Mouse (Mus musculus) heart, postnatal 0 days (tissue): ENCODE measurements around the gene Mdm1. TPM values are rescaled to one million over a fixed set of nuclear protein-coding genes. Genes with fewer than 3 reads are reported as not detected.

Experiments
- ATAC-seq: fragments of 200-750 bp; cut with Nextera tagmentation; 2 replicates; pipeline ENCODE4 v1.8.0; 2017; ENCODE audit warnings: low read depth, moderate number of reproducible peaks, moderate library complexity; ENCODE audit not compliant: insufficient read depth
- DNase-seq: peaks from one replicate; pipeline ENCODE4 v3.0.0-alpha.2; 2016; ENCODE audit warnings: low spot score
- H3K27ac ChIP-seq: fragments of 300-500 bp; sonication (generic); 2 replicates; pipeline ENCODE4 v1.5.1; 2014; ENCODE audit warnings: low read depth, mild to moderate bottlenecking
- H3K27me3 ChIP-seq: fragments of 300-500 bp; sonication (generic); 2 replicates; pipeline ENCODE4 v1.6.1; 2014; ENCODE audit warnings: low read length, mixed read lengths; ENCODE audit not compliant: control insufficient read depth, insufficient read depth
- H3K36me3 ChIP-seq: fragments of 300-500 bp; sonication (generic); replicated peaks from 2 replicates; pipeline ENCODE4 v1.6.1; 2014; ENCODE audit warnings: low read length, mixed read lengths; ENCODE audit not compliant: control insufficient read depth, insufficient read depth
- H3K4me1 ChIP-seq: fragments of 300-500 bp; sonication (generic); 2 replicates; pipeline ENCODE4 v1.6.1; 2014; ENCODE audit warnings: antibody characterized with exemption; ENCODE audit not compliant: control insufficient read depth, insufficient read depth
- H3K4me2 ChIP-seq: fragments of 300-500 bp; sonication (generic); 2 replicates; pipeline ENCODE4 v1.6.1; 2014; ENCODE audit warnings: low read depth, mild to moderate bottlenecking, low read length, moderate library complexity
- H3K4me3 ChIP-seq: fragments of 300-500 bp; sonication (generic); 2 replicates; pipeline ENCODE4 v1.5.1; 2014; ENCODE audit warnings: low read depth, low read length
- H3K9ac ChIP-seq: fragments of 300-500 bp; sonication (generic); replicated peaks from 2 replicates; pipeline ENCODE4 v1.6.1; 2014; ENCODE audit warnings: low read depth, low read length, mixed read lengths
- H3K9me3 ChIP-seq: fragments of 300-500 bp; sonication (generic); replicated peaks from 2 replicates; pipeline ENCODE4 v1.6.1; 2016; ENCODE audit warnings: low read length; ENCODE audit not compliant: control insufficient read depth
- CTCF ChIP-seq: IDR thresholded peaks from 2 replicates; pipeline ENCODE4 v1.5.1; 2016; ENCODE audit warnings: antibody characterized with exemption, control low read depth, low read depth
- EP300 ChIP-seq: IDR thresholded peaks from 2 replicates; pipeline ENCODE4 v1.6.1; 2016; ENCODE audit warnings: antibody characterized with exemption, low read depth
- WGBS: fragments of 180-500 bp; shearing (Covaris S2); extraction: QIAGEN DNeasy Blood & Tissue Kit; methylation state at CpG from one replicate; pipeline ENCODE4 v1.1.7; 2014; 5-methylcytosine and 5-hydroxymethylcytosine counted together
- polyA plus RNA-seq: library from polyadenylated mRNA; unstranded; fragments of >200 nt; fragmentation: Nextera tagmentation; extraction: Ambion mirVana; gene quantifications from 2 replicates; pipeline ENCODE4 v1.2.1, GENCODE M21; 2015
- total RNA-seq: library from RNA; depleted of rRNA; stranded (reverse); fragments of >200 nt; gene quantifications from 2 replicates; pipeline ENCODE4 v1.2.3, GENCODE M21; 2014; ENCODE audit warnings: low replicate concordance

Gene Mdm1
- total and polyA plus RNA-seq, 2 experiments from 2014 or later, result 8.0 to 8.9 TPM

DNA sequence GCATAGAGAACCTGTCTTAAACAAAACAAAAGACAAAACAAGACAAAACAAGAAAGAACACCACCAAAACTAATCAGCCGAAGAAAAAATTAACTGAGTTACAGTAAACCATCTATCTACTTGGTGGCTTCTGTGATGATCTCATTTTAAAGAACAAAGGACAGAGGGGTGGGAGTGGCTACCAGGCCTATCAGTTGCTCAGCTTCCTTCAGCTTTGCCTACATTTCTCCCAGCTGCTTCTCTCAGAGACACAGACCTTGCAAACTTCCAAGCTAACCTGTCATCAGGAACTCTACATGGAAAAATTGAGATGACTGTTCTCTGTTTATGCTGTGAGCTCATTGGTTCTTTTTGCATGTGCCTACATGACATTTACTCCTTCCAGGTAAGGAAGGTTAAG is 27.3 kb upstream of the Mdm1 start:
- no peak for ATAC-seq
- no peak overlapping the region for H3K4me2 ChIP-seq
- H3K36me3 ChIP-seq, result no peaks in the 10 kb centered on the region
- DNase-seq, result no peak
- TF ChIP-seq EP300 (no peak), CTCF (no peak)
- no peak overlapping the region for H3K9ac ChIP-seq
- no peak overlapping the region for H3K27ac ChIP-seq
- WGBS, result 62% methylated on average over 1 of the region's 1 CpGs
- no peaks in the 10 kb centered on the region for H3K27me3 ChIP-seq
- H3K9me3 ChIP-seq, result no peaks in the 10 kb centered on the region
- no peak overlapping the region for H3K4me3 ChIP-seq
- H3K4me1 ChIP-seq, result no peaks in the 10 kb centered on the region

DNA sequence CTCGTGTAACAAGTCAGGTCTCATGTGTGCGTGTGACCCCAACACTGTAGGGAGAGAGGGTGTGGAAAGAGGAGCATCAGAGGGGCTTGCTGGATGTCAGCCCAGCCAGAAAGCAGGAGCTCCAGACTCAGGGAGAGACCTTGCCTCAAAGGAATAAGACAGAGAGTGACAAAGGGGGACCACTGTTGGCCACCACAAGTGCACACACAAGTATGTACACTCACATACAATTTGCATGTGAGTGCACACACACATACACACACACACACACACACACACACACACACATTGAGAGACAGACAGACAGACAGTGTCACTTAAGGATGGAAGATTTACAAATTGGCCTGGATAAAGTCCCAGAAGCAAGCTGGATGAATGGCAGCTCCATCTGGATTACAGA is 25.2 kb upstream of the Mdm1 start:
- DNase-seq, result no peak
- Histone ChIP-seq H3K9me3 (no peaks in the 10 kb centered on the region), H3K4me2 (no peak overlapping the region), H3K36me3 (no peaks in the 10 kb centered on the region), H3K27me3 (no peaks in the 10 kb centered on the region), H3K4me3 (no peak overlapping the region), H3K4me1 (no peaks in the 10 kb centered on the region), H3K9ac (no peak overlapping the region), H3K27ac (no peak overlapping the region)
- ATAC-seq, result no peak
- WGBS, result 81% methylated on average over 2 of the region's 2 CpGs
- TF ChIP-seq CTCF, result no peak
- TF ChIP-seq EP300, result no peak

DNA sequence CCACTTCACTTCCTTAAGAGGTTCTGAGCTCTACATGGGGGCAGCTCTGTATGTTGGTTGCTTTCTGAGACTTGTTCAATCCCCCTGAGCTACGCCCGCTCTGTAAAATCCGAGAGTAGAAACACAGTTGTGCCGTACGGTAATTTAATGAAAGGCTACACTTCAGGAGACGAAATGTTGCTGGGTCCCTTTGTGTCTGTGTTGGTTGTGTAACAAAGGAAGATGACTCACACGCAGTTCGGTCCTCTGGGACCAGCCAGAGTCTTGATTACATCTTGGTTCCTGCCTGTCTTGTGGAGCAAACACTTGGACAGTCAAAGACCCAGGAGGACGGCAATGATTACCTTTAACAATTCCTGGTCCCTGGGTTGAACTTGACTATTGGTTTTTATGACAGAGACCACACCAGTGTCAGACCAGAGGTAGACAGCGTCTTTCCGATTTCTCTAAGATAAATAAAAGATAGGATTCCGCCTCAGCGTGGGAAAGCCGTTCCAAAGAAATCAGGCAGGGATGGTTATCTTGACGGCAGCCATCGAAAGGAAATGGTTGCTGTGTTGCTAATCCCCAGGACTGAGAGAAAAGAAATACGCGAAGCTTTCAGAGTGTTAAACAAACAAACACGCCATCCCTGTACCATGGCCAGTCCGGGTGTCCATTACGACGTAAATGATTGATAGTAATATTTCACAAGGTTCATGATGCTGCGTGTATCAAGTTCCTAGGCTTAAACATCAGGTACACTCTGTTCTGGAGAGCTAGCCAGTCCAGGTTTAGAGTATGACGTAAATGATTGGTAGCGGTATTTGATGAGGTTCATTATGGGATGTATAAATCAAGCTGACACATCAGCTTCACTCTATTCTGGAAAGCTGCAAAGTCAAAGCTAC is 20.3 kb upstream of the Mdm1 start:
- ATAC-seq (peak; percentile 57; the same call in 1 of the 2 replicates), DNase-seq (peak; percentile 22)
- Histone ChIP-seq H3K36me3 (no peaks in the 10 kb centered on the region), H3K4me1 (no peaks in the 10 kb centered on the region), H3K4me3 (peak overlapping the region; percentile 7), H3K9me3 (no peaks in the 10 kb centered on the region), H3K27ac (no peak overlapping the region), H3K4me2 (peak overlapping the region; percentile 46), H3K9ac (no peak overlapping the region), H3K27me3 (no peaks in the 10 kb centered on the region)
- TF ChIP-seq CTCF (no peak), EP300 (no peak)
- 55% methylated on average over 25 of the region's 25 CpGs for WGBS

DNA sequence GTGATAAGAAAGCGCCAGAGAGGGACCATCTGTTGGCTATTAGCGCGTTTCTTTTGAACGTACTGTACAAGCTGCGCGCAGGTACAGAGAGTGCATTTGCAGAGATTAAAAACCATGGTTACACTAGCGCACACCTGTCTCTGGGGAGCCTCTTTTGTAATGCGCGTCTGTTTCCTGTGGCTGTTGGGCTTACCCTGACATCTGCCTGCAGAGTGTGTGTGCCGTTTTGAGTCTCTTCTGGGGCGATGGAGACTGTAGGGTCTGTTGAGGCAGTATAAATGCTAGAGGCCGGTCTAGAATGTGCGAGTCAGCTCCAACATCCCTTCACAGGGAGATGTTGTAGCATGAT is 19.7 kb upstream of the Mdm1 start:
- peak overlapping the region; percentile 46 for H3K4me2 ChIP-seq
- ATAC-seq, result no peak

DNA sequence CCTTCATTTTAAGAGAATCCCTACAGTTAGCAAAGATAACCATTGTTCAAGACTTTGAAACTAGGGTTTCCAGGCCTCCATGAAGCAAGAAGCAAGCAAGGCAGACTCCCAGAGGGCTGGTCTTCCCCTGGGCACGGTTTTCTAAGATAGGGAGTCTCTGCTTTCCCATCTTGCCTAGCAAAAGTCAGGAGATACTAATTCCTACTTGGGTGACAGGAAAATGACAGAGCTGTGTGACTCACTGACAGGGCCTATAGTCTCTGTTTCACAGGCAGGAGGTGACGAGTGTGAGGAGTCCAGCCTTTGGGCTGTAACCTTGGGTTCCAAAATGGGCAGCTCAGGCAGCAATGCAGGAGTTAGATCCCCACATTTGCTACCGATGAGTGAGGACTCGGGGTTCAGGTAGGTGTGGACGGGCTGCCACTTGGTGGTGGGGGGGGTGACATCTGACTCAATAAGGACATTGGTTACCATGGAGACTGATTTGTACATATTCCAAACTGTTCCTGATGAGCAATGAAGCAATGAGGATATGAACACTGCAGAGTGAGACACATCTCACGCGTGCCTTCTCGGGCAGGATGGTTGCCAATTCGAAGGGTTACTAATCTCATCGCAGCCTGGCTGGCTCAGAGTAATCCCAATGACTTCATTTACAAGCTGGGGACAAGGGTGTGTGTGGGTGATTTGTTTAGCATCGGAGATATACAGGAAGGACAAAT is 19.0 kb upstream of the Mdm1 start:
- TF ChIP-seq EP300 (no peak), CTCF (no peak)
- H3K4me2 ChIP-seq, result no peak overlapping the region
- ATAC-seq (no peak), DNase-seq (no peak)
- H3K27me3 ChIP-seq, result no peaks in the 10 kb centered on the region
- H3K4me1 ChIP-seq, result no peaks in the 10 kb centered on the region
- H3K36me3 ChIP-seq, result no peaks in the 10 kb centered on the region
- H3K27ac ChIP-seq, result no peak overlapping the region
- H3K9me3 ChIP-seq, result no peaks in the 10 kb centered on the region
- WGBS, result 75% methylated on average over 11 of the region's 11 CpGs
- H3K9ac ChIP-seq, result no peak overlapping the region
- H3K4me3 ChIP-seq, result no peak overlapping the region

More for the DNA sequence above, 19.7 kb upstream of the Mdm1 start:
- Histone ChIP-seq H3K36me3 (no peaks in the 10 kb centered on the region), H3K4me1 (no peaks in the 10 kb centered on the region), H3K27ac (no peak overlapping the region), H3K4me3 (no peak overlapping the region), H3K9me3 (no peaks in the 10 kb centered on the region), H3K27me3 (no peaks in the 10 kb centered on the region), H3K9ac (no peak overlapping the region)
- WGBS, result 45% methylated on average over 13 of the region's 13 CpGs
- no peak for TF ChIP-seq CTCF
- TF ChIP-seq EP300, result no peak
- no peak for DNase-seq
